Mouse (Mus musculus) embryonic stem cell, embryonic (primary cell): Measurements from ENCODE around the gene Neb.

Experiments
- CTCF ChIA-PET, 4 experiments: fragments of 300-600 bp in 2 of 4; fragments of 350-600 bp in 2 of 4; sonication (Branson Sonifier 250); formaldehyde crosslinking; loops; one replicate each; lab custom pipeline; 2022; ENCODE audit warnings: inconsistent platforms in 2 of 4; lab: Charles Lee
- POLR2A ChIA-PET, 4 experiments: fragments of 300-600 bp in 2 of 4; fragments of 350-600 bp in 2 of 4; sonication (Branson Sonifier 250); formaldehyde crosslinking; loops; one replicate each; lab custom pipeline; 2022; ENCODE audit warnings: antibody characterized with exemption in 4 of 4, inconsistent platforms in 1 of 4; lab: Charles Lee

Gene Neb

DNA sequence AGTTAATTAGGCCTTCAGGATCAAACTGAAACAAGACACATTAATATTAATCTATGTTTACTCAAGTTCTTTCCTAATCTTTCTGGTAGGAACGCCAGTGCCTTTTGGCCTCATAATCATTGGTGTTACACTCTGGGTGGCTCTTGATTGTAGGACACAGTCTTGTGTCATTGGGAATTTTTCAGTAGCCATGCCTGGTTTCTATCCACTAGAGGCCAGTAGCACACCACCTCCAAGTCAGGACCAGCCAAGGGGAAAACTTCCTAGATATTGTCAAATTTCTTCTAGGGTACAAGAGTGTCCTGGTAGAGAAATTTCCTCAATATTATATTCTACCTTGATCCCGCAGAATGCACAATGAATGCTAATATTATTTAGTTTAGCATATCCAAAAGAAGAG lies 116.1 kb downstream of the Neb start:
- CTCF ChIA-PET: interaction anchor here in 2 of 4 experiments (0.7 to 1.3 kb wide), 6 partner anchors 8 to 342 kb away, joined by 3 to 7 read pairs (median 4); no protein-coding TSS in a partner anchor
- POLR2A ChIA-PET: no interaction called here

DNA sequence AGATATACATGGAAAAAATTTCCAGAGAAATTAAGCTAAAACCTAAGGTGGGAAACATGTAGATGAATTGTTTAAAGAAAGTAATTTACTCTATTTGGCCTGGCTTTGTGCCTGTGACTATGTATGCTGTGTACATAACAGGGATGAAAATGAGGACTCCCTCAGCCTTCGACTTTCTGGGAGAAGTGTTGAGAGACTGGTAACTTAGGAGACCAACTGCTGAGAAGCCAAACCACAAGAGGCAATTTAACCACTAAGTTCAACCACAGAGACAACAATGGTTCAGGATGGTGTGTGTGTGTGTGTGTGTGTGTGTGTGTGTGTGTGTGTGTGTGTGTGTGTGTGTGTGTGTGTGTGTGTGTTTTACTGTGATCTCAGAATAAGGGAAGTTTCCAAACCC lies 126.2 kb downstream of the Neb start:
- POLR2A ChIA-PET: interaction anchor here in 1 of 4 experiments (0.7 kb wide), 1 partner anchor 42 kb away, joined by 3 read pairs; no protein-coding TSS in a partner anchor
- CTCF ChIA-PET: no interaction called here

DNA sequence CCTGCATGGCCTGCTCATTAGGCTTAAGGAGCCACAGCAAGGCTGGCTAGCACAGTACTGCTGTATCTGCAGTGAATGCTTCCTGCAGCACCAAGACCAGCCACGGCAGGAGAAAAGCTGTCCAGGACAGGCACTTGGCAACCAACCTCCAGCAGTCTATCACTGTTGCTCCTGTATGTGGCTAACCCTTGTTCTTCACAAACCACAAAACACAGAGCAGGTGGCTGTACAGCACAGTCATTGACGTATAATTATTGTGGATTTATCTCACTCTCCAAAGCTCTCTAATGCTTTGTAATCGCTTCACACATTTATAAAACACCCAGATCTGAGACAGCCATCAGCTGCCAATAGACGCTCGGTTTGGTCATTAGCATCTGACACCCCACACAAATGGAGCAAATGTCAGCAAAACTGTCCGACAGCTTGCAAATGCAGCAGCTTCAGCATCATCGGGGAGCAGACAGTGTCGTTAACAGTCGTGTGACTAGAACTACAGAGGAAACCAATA lies 129.9 kb downstream of the Neb start:
- ChIA-PET CTCF (no interaction called here), POLR2A (interaction anchor here in 1 of 4 experiments (0.8 kb wide), 1 partner anchor 29 kb away, joined by 3 read pairs; no protein-coding TSS in a partner anchor)

DNA sequence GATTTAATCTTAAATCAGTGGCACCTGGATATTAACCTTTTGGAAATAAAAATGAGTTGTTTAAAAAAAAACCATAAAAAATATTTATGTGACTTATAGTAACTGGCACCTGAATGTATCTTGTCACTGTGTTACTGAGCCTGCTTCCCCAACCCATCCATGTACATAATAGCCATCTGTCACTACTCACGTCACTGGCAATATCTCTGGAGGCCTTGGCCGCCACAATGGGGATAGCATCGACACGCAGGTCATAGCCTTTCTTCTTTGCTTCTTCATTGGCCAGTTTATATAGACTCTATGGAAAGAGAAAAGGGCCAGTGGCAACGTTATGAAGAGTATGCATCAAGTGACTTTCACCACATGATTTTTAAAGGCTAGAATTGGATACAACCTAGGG lies 133.2 kb downstream of the Neb start:
- CTCF ChIA-PET: interaction anchor here in 1 of 4 experiments (0.6 kb wide), 1 partner anchor 31 kb away, joined by 3 read pairs; no protein-coding TSS in a partner anchor

DNA sequence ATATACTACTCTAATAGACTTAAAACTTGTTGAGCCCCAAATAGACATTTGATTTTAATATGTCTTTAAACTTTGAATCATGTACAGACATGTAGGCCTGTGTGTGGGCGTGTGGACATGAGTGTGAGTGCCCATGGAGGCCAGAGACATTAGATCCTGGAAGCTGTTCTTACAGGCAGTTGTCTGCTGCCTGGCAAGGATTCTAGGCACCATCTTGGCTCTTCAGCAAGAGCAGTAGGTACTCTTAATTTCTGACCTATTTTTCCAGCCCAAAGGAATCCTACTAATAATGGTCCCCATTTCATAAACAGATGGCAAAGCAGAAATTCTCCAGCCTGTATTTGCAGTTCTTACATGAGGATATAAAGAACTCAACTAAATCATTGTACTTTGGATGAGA lies 135.6 kb downstream of the Neb start:
- CTCF ChIA-PET: no interaction called here
- POLR2A ChIA-PET: no interaction called here

More for the DNA sequence above, 133.2 kb downstream of the Neb start:
- POLR2A ChIA-PET: no interaction called here

DNA sequence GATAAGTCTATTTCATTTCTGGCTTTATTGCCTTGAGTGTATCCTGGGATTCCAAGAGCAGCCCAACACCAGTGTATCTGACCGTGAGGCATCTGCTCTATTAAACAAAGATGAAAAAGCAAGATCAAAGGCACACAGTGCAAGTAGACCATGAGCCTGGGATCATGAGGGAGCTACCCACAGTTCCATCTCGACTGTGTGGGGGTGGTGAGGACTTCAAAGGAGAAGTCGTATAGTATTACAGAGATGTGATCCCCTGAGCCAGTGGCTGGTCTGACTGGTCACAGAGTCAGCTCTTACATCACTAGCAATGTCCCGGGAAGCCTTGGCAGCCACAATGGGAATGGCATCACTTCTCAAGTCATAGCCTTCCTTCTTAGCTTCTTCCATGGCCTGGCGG lies 140.4 kb downstream of the Neb start:
- ChIA-PET CTCF (no interaction called here), POLR2A (no interaction called here)

DNA sequence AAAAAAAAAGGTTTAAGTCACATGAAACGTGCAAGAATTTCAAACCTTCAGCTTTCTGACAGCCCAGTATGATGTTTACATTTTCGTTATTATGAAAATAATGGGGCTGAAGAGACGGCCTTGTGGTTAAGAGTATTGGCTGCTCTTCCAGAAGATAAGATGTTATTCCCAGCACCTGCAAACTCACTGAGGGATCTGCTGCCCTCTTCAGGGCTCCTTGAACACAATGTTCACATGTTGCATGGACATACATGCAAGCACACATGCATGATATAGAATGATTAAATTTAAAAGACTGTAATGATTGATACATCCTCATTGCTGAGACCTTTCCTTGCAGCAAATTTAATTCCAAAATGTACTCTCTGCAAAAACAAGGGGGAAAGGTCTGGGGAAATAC lies 150.7 kb downstream of the Neb start:
- ChIA-PET POLR2A (no interaction called here), CTCF (no interaction called here)

DNA sequence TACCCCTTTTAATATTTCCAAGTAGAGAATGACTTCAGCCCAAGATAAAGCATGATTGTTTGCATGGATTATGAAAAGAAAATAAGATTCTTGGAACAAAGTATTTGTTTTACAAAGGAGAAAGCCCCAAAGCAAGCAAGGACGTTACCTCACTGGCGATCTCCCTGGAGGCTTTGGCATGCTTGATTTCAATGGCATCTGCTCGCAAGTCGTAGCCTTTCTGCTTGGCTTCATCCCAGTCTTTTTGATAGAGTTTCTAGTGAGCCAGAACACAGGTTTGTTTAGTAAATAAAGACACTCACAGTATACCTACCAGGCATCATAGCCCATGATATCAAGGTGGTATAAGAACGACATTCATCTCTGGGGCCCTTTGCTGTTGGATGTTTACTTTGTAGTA lies 153.9 kb downstream of the Neb start:
- ChIA-PET POLR2A (no interaction called here), CTCF (no interaction called here)

DNA sequence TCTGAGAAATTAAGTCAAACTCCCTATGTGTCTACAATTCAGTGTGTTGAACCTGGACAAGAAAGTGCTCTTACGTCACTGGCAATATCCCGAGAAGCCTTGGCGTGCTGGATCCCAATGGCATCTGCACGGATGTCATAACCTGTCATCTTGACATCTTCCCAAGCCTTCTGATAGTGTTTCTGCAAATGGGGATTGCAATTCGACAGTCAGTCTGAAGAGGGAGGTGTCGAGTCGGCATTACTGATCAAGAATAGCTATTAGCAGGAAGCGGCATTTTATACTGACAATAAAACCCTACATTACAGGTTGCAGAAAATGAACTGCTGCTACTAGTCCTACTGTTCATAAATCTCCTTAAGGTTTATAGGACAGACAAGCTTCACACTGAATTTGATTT lies 158.2 kb downstream of the Neb start:
- POLR2A ChIA-PET: interaction anchor here in 3 of 4 experiments (0.5 to 1.6 kb wide), 7 partner anchors 28 to 493 kb away, joined by 3 to 5 read pairs (median 3); partner anchors contain the start of gene Arl5a (in 2 of the 3)
- CTCF ChIA-PET: interaction anchor here in 3 of 4 experiments (0.6 to 1.2 kb wide), 9 partner anchors 9 to 384 kb away, joined by 3 to 8 read pairs (median 3); no protein-coding TSS in a partner anchor

DNA sequence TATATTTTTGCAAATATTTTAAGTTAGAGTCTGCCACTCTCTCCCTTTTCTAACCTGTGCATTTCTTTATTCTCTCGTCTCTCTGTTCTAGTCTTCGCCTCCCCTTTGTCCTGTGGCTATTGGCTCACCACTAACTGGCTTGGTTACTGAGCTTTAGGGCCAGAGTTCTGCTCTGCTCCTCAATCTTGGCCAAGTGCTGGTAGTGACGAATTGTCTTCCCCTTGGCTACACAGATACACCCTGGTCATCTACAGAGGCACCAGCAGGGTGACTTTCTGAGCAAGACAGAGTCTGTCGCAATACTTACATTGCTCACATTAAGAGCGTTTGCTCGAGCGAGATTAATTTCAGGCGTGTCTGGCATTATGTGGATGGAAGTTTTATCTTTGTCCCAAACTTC lies 162.3 kb downstream of the Neb start:
- ChIA-PET CTCF (interaction anchor here in 1 of 4 experiments (0.6 kb wide), 1 partner anchor 42 kb away, joined by 3 read pairs; no protein-coding TSS in a partner anchor), POLR2A (no interaction called here)

DNA sequence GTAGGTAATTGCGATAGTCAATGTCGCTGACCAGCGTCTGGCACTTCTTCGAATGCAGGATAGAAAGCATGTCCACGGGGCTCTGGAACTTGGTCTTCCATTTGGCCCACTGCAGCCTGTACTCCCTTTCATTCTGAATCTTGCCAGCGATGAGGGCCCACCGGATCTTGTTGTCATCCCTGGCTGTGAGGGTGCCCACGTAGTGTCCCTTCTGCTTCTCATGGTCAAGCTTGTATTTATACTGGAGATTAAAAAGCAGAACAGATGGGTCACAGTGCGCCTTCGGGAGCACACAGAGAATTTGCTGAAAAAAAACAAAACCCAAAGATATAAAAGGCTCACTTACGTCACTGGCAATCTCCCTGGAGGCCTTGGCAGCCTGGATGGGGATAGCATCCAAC lies 165.7 kb downstream of the Neb start:
- POLR2A ChIA-PET: no interaction called here
- CTCF ChIA-PET: no interaction called here

DNA sequence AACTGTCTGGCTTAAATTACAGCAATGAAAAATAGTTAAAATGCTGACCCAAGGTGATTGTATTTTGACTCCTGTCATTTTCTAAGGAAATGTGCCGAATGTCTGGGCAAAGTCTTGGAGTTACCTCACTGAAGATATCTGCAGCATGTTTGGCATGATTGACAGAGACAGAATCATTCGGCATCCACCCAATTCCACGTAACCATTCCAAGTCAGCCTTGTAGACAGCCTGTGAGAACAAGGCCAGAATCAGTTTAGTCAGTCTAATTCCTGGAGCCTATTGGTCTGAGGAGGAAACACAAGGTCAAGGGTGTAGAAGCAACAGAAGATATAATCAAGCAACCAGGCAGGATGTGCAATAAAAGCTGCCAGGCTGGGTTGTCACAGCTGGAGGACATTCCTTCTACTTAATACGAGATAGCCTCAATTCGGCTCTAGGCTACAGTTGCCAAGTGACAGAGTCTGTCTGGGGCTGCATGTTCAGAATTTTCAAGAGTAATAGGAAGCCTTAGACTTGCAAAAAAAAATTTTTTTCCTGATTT lies 166.8 kb downstream of the Neb start:
- CTCF ChIA-PET: no interaction called here
- POLR2A ChIA-PET: no interaction called here

DNA sequence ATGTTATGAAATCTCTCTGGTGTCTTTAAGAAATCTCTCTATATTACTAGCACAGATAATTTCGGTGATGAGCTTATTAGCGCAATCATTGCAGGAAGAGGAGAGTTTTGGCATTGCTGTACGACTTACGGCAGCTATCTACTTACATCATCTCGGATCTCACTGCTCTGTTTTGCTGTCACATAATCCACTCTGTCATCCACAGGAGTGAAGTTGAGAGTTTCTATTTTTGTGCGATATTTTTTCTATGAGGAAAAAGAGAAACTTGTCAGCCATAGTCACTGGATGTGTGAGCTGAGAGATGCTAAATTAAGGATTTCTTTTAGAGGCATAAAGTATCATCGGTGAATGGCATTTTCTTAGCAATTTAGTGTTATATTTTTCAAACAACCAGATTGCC lies 167.6 kb downstream of the Neb start:
- ChIA-PET POLR2A (no interaction called here), CTCF (no interaction called here)

DNA sequence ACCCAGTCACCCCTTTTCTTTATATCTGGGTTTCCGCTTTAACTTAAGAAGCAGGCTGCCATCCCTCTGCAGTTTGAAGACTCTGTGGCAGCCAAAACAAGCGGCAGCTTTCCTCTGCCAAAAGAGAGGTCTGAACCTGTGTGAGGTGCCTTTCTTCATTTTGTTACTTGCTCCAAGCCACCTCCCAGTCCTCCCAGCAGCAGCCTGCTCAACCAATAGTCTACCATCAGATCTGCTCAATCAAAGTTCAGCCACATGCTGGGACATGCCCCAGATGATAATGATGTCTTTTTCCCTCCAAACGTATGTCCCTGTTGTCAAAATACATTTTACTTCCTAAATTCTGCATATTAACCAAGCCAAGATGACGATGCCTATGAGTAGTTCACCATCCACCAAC lies 173.3 kb downstream of the Neb start:
- ChIA-PET POLR2A (no interaction called here), CTCF (no interaction called here)

DNA sequence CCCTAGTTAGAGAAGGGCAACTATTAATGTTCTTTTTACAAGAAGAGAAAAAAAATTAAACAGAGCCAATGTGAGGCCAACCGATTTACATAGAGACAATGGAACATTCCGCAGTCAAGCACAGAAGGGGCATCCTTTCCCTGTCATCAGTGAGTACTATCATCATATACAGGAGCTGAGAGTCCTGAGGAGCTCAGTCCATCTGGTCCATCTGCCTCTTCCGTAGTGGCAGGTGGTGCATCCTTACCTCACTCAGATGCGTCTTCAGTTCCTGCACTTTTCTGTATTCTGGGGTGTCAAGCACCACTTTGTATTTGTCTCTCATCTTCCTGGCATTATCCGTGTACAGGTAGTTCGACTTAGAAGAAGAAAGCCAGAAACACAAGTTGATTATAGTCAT lies 184.6 kb downstream of the Neb start:
- ChIA-PET CTCF (no interaction called here), POLR2A (no interaction called here)

DNA sequence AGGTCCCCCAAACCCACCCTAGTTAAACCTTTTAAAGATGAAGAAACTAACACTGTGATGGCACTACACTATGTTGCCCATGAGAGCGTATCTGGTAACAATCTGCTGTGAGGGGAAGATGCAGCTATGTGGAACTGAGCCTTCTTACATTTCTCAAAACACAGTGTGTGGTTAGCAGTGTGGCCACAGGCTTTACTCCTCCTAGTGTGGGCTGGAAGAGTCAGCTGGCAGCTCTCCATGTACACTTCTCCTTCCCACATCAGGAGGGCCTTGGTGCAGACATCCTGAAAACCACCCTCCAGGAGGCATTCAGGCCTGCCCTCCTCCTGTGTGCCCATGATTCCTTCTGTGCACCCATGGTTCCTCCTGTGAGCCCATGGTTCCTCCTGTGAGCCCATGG lies 198.6 kb downstream of the Neb start:
- CTCF ChIA-PET: no interaction called here
- POLR2A ChIA-PET: no interaction called here

DNA sequence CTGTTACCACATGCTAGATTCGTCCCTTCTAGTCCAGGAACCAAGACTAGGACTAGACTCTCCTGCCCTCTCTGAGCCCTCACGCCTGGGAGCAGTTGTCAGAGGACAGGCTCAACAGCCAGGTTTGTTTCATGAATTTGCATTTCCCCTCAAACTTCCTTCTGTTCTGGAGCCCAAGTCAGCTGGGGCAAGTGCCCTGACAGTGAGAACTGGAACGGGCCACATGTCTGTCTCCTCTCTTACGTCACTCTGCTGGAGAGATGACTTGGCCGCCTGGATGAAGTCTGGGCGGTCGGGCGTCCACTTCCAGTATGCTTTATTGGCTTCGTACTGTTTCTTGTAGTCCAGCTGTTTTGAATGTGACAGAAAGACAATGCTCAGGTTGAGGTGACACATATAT lies 200.5 kb downstream of the Neb start:
- ChIA-PET POLR2A (no interaction called here), CTCF (no interaction called here)

DNA sequence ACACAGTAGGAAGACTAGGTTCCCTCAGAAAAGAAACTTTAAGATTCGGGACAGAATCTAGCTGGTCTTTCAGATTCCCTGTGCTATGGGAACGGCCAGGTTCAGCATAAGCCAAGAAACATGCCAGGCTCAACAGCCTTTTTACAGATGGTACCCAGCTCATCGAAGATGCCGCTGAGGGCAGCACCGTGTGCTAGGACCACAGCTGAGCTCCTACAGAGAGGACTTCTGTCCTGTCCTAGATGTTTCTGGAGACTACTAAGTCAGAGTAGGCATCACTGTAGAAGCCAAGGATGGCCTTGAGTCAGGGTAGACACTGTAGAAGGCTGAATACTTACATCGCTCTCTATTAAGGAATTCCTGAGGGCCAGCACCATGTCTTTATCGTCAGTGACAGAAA lies 201.1 kb downstream of the Neb start:
- CTCF ChIA-PET: no interaction called here
- POLR2A ChIA-PET: interaction anchor here in 1 of 4 experiments (1.0 kb wide), 1 partner anchor 99 kb away, joined by 3 read pairs; no protein-coding TSS in a partner anchor

DNA sequence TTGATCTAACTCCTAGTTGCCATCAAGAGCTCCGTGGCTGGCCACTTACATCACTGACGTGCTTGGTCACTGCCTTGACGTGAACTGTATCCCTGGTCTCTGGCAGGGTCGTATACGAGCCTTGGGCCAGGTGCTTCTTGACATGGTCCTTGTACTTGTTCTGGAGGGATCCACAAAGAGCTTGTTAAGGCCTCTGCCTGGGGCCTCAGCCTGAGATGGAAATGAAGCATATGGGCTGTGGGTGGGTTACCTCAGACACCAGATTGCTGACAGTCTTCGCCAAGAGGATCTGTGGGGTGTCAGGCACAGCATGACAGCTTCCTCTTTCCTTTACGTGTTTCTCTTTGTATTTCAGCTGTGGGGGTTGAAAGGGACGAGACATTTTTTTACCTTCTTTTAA lies 201.7 kb downstream of the Neb start:
- POLR2A ChIA-PET: interaction anchor here in 2 of 4 experiments (0.6 to 1.0 kb wide), 2 partner anchors 98 to 303 kb away, joined by 3 to 4 read pairs; no protein-coding TSS in a partner anchor
- CTCF ChIA-PET: no interaction called here

DNA sequence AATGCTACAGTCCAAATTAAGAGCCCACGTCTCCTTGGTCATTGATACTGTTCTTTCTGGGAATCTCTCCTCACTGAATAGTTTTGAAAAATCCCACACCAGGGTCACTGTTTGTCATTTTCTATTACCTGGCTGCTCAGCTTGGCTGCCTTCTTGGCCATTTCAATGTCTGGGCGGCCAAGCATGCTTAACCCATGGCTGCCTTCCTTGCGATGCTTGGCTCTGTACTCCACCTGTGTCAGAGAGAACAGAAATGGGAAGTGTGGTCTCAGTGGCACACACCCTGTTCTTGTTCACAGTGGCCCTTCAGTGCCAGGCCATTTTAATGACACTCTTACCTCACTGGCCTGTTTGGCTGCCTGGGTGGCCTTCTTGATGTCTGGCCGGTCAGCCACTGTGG lies 203.3 kb downstream of the Neb start:
- POLR2A ChIA-PET: no interaction called here
- CTCF ChIA-PET: no interaction called here
